Mouse (Mus musculus) hindbrain, embryonic 10.5 days (tissue): ENCODE results near the gene Cd82. TPM values are rescaled to one million over a fixed set of nuclear protein-coding genes. Genes with fewer than 3 reads are reported as not detected.

Experiments
- DNase-seq: peaks from one replicate; pipeline ENCODE4 v3.0.0-alpha.2; 2017; ENCODE audit warnings: low spot score
- H3K27ac ChIP-seq: fragments of 300-500 bp; sonication (generic); 2 replicates; pipeline ENCODE4 v1.5.1; 2016; ENCODE audit warnings: mild to moderate bottlenecking, moderate library complexity
- H3K27me3 ChIP-seq: fragments of 300-500 bp; sonication (generic); 2 replicates; pipeline ENCODE4 v1.6.1; 2016; ENCODE audit warnings: mild to moderate bottlenecking; ENCODE audit not compliant: poor library complexity, insufficient read depth, severe bottlenecking
- H3K36me3 ChIP-seq: fragments of 300-500 bp; sonication (generic); 2 replicates; pipeline ENCODE4 v1.6.1; 2016; ENCODE audit warnings: mild to moderate bottlenecking, moderate library complexity
- H3K4me1 ChIP-seq: fragments of 300-500 bp; sonication (generic); replicated peaks from 2 replicates; pipeline ENCODE4 v1.6.1; 2016; ENCODE audit warnings: mild to moderate bottlenecking
- H3K4me3 ChIP-seq: fragments of 300-500 bp; sonication (generic); 2 replicates; pipeline ENCODE4 v1.5.1; 2016; ENCODE audit warnings: mild to moderate bottlenecking, moderate library complexity
- H3K9me3 ChIP-seq: fragments of 300-500 bp; sonication (generic); 2 replicates; pipeline ENCODE4 v1.6.1; 2016; ENCODE audit warnings: mild to moderate bottlenecking, moderate library complexity
- WGBS: fragments of 180-500 bp; shearing (Covaris S2); methylation state at CpG from one replicate; pipeline ENCODE4 v1.1.7; 2016; 5-methylcytosine and 5-hydroxymethylcytosine counted together
- polyA plus RNA-seq: library from polyadenylated mRNA; unstranded; fragments of >200 nt; fragmentation: Nextera tagmentation; extraction: Ambion mirVana; gene quantifications from 2 replicates; pipeline ENCODE4 v1.2.1, GENCODE M21; 2016

The Cd82 gene
- polyA plus RNA-seq, 1 experiment from 2014 or later: 10.3 TPM

DNA sequence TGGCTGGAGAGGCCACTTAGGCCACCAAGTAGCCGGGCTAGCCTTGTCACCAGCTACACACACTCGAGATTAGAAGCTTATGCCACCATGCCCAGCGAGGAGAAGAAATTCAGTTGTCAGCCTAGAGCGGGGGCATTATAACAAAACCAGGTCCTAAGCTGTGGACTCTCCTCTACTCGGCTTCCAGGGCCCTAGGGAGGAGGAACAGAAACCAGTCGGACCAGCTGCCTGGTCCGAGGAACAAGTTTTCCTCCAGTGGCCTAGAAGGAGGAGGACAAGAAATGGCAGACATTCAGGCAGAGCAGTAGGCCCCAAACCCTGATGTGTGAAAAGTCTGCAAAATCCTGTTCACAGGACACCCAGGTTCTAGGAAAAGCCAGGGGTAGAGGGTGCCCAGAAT lies 12.2 kb downstream of the Cd82 start:
- DNase-seq: no peak
- Histone ChIP-seq H3K4me1 (peaks cover 60% of the 10 kb centered on the region), H3K36me3 (no peaks in the 10 kb centered on the region), H3K4me3 (no peak overlapping the region), H3K27ac (0 out of 2 replicates have a peak overlapping the region, but pooled peaks have one; percentile 31), H3K9me3 (no peaks in the 10 kb centered on the region), H3K27me3 (0 out of 2 replicates have a peak, but pooled peaks cover 3% of the 10 kb centered on the region)
- 76% methylated on average over 7 of the region's 7 CpGs for WGBS

DNA sequence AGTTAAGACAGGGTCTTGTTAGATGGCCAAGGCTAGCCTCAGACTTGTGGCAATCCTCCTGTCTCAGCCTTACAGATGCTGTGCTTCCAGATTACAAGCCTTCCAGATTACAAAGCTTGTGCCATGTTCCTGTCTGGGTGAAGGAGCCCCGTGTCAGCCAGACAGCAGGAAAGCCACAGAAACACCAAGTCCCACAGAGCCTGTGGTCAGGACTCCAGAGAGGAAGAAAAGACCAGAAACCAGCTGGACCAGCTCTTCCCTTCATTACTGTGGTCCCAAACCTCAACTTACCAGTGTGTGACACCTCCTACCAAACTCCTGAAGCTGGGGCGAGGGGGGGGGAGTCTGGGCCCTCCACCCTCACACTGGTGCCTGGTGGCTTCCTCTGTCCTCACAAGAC lies 13.3 kb downstream of the Cd82 start:
- WGBS: 78% methylated on average over 2 of the region's 2 CpGs
- Histone ChIP-seq H3K4me1 (peaks cover 60% of the 10 kb centered on the region), H3K27me3 (0 out of 2 replicates have a peak, but pooled peaks cover 3% of the 10 kb centered on the region), H3K9me3 (no peaks in the 10 kb centered on the region), H3K4me3 (no peak overlapping the region), H3K36me3 (no peaks in the 10 kb centered on the region), H3K27ac (peak overlapping the region; percentile 53)
- no peak for DNase-seq

DNA sequence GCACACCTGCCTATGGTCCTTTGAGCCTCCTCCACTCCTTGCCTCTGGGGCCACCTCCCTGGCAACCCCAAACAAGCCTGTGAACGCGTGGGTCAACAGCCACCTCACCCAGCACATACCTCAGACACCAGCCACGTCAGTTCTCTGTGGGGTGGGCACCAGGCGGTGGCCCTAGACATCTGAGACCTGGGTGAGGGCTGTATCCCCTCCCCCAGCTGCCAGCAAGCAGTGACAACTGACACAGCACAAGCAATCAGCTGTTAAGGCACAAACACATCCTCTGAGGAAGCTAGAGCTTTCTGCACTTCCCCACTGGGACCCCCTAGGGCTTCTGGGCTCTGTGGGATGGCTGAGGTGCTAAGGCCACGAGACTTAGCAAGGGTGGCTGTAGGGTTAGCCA lies 14.2 kb downstream of the Cd82 start:
- H3K4me3 ChIP-seq: no peak overlapping the region
- H3K9me3 ChIP-seq: no peaks in the 10 kb centered on the region
- peak overlapping the region; percentile 53; the same call in 1 of the 2 replicates for H3K27ac ChIP-seq
- no peak for DNase-seq
- 52% methylated on average over 5 of the region's 5 CpGs for WGBS
- H3K27me3 ChIP-seq: 0 out of 2 replicates have a peak, but pooled peaks cover 3% of the 10 kb centered on the region
- H3K36me3 ChIP-seq: no peaks in the 10 kb centered on the region
- peaks cover 60% of the 10 kb centered on the region for H3K4me1 ChIP-seq

DNA sequence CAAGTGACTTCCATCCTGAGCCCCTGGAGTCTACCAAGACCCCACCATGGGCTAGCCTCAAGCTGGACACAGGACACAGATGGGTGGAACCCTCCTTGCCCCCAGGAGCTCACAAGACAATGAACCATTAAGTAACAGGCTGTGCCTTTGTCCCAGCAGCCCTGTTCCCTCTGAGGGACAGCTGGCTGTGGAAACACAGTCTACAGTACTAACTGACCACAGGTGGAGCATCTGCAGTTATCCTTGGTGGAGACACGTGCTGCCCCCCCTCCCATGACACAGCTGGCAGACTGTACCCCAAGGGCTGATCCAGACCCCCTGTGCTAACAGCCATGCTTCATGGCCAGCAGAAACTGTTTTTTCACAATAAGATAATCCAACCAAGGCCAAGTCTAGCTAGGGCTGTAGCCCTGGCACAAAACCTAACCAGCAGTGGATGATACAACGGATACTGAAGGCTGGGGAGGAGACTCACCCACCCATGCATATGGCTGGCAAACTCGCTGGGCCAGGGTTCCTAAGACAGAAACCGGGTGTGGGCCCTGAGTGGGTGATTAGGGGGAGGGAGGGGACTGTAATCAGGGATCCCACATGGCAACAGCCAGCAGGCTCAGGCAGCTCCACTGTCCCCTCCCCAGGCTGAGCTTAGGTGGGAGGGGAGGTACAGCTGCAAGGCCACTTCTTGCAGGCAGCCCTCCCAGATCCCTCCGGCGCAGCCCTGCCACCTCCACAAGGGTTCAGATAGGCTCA lies 15.3 kb downstream of the Cd82 start:
- WGBS: 77% methylated on average over 6 of the region's 6 CpGs
- 0 out of 2 replicates have a peak, but pooled peaks cover 3% of the 10 kb centered on the region for H3K27me3 ChIP-seq
- no peaks in the 10 kb centered on the region for H3K36me3 ChIP-seq
- DNase-seq: no peak
- H3K27ac ChIP-seq: peak overlapping the region; percentile 75
- H3K9me3 ChIP-seq: no peaks in the 10 kb centered on the region
- no peak overlapping the region for H3K4me3 ChIP-seq
- peaks cover 70% of the 10 kb centered on the region for H3K4me1 ChIP-seq

DNA sequence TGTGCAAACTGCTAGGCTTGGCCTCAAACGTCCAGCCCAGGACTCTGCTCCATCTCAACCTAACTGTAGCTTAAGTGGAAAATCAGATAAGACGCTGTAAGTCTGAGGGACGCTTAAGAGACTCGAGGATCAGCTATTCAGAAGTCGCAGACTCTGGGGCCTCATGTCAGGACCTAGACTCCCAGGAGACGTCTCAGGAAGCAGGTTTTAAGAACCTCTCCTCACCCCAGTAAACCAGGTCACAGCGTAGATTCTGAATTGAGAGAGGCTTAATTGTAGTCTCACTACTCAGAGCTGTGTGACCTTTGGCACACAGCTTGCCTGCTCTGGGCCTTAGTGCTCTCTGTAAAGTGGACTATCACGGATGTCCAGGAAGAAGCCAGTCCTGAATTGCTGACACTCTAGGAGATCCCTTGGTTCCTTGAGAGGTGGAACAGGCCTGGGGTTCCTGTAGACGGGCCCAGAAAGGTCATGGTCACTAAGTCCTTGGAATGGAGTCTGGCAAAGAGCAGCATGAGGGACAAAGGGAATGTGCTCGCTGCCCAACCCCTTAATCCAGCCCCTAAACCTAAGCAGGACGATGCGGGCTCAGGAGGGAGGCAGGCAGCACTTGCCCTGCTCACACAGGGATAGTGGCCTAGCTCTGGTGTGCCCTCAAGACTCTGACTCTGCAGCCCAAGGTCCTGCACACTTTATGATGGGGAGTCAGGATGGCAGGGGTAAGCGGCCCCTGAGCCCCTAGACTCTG lies 16.2 kb downstream of the Cd82 start:
- Histone ChIP-seq H3K9me3 (no peaks in the 10 kb centered on the region), H3K27ac (peak overlapping the region; percentile 75), H3K36me3 (no peaks in the 10 kb centered on the region), H3K4me1 (peaks cover 65% of the 10 kb centered on the region), H3K27me3 (0 out of 2 replicates have a peak, but pooled peaks cover 3% of the 10 kb centered on the region), H3K4me3 (no peak overlapping the region)
- no peak for DNase-seq
- 58% methylated on average over 13 of the region's 13 CpGs for WGBS

DNA sequence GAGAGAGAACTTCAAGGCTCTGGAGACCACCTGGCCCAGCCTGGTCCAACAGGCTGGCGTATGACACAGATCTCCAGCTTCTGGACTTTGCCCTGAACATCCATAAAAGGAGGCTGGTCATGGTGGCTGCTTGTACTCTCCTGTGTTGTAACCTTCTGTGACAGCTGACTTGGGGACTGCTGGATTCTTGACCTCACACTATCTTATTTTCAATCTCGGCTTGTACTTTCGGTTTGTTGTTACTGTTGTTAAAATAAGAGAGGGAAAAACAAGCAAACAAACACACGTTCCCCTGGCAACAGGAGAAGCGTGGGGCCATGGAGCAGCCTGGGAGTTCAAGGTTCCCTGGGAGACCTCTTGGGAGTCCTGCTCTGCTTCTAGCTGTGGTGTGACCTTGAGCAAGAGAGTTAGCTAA lies 17.7 kb downstream of the Cd82 start:
- H3K9me3 ChIP-seq: no peaks in the 10 kb centered on the region
- 83% methylated on average over 5 of the region's 5 CpGs for WGBS

DNA sequence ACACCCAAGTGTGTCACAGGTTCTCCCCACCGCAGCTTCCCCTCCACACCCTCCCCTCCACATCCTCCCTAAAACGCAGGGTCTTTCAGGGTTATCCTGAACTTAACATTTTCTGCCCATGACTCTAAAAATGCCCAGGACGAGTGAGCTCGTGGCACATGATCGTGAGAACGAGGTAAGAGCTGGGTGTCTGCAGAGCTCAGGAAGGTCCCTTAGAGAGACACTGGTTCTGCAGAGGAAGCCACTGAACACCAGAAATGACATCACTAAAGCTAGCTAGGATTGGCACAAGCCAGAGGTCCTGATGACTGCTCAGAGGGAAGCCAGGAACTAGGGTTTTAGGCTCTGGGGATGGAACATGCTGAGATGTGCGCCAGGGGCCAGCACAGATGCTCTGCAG lies 18.7 kb downstream of the Cd82 start:
- no peak for DNase-seq
- 84% methylated on average over 7 of the region's 7 CpGs for WGBS
- Histone ChIP-seq H3K36me3 (no peaks in the 10 kb centered on the region), H3K4me3 (no peak overlapping the region), H3K27me3 (0 out of 2 replicates have a peak, but pooled peaks cover 3% of the 10 kb centered on the region), H3K9me3 (no peaks in the 10 kb centered on the region), H3K27ac (no peak overlapping the region), H3K4me1 (peaks cover 66% of the 10 kb centered on the region)

More for the DNA sequence above, 17.7 kb downstream of the Cd82 start:
- DNase-seq: no peak
- Histone ChIP-seq H3K36me3 (no peaks in the 10 kb centered on the region), H3K4me1 (peaks cover 63% of the 10 kb centered on the region), H3K27ac (no peak overlapping the region), H3K4me3 (no peak overlapping the region), H3K27me3 (0 out of 2 replicates have a peak, but pooled peaks cover 3% of the 10 kb centered on the region)

DNA sequence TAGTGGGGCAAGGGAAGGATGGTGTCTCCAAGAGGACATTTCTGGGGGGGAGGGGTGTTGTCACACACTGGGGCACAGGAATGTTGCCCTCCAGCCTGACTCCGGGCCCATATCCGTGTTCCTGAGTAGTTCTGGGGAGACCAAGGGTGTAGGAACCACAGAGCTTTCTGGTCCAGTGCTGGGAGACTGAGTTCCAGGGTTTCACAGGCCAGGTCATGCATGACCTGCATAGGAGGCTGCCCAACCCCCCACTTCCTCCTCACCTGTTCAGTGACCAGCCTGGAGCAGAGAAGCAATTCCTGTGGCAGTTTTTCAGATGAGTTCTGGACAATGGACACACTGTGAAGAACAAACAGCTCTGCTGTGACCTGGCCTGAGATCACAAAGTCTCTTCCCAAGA lies 19.8 kb downstream of the Cd82 start:
- no peak for DNase-seq
- no peaks in the 10 kb centered on the region; the same call in 1 of the 2 replicates for H3K27me3 ChIP-seq
- 86% methylated on average over 2 of the region's 2 CpGs for WGBS
- H3K9me3 ChIP-seq: no peaks in the 10 kb centered on the region
- H3K36me3 ChIP-seq: no peaks in the 10 kb centered on the region
- H3K27ac ChIP-seq: no peak overlapping the region
- no peak overlapping the region for H3K4me3 ChIP-seq
- H3K4me1 ChIP-seq: peaks cover 67% of the 10 kb centered on the region

DNA sequence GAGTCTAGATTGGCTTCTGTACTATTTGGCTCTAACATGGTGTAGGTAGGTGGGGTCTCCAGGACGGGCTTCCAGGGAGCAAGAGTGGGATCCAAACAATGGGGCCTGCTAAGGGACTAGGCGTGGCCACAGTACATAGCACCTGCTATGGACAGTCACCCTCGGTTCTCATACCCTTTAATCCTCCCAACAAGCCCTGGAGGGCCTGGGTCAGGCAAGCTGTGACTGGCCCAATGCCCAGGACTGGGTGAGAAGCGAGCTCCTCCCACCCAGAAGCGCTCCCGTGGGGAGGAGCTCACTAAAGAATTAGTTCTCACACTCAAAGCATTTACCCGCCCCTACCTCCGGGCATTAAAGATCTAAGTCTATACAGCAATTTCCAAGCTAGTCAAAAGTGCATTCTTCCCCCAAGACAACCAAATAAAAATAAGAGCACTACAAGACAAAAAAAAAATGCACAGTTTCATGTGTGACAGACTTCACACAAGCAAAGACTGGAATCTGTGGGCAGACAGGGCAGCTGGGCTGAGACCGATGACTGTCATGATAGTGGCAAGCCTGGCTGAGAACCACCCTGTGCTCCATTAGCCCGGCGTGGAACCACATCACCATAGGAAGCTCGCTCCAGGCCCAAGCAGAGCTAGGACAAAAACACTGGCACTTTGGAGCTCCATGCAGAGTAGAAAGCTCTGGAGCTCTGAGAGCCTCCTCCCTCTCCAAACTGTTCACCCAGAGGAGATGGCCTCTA lies 23.0 kb downstream of the Cd82 start:
- WGBS: 73% methylated on average over 12 of the region's 12 CpGs
- DNase-seq: no peak
- peaks cover 56% of the 10 kb centered on the region for H3K4me1 ChIP-seq
- H3K36me3 ChIP-seq: no peaks in the 10 kb centered on the region
- peak overlapping the region; percentile 57; the same call in 1 of the 2 replicates for H3K27ac ChIP-seq
- no peak overlapping the region for H3K4me3 ChIP-seq
- no peaks in the 10 kb centered on the region; the same call in none of the 2 replicates for H3K27me3 ChIP-seq
- no peaks in the 10 kb centered on the region for H3K9me3 ChIP-seq

DNA sequence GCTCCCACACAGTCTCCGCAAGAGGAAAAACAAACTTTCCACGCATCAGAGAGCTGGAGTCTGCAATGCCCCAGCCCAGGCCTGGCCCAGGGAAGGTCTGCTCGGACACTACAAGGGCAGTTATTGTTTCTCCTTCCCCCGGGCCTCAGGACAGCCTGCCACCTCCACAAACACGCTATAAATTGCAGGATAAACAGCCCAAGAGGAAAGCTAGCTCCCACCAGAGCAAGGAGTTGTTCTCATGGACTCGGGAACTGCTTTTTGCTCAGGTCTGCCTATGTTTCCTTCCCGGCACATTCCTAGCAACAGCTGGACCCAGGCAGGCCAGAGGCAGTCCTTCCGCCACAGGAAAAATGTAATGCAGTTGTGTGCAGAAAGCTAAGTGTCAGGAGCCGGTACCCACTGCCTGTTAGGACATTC lies 23.6 kb downstream of the Cd82 start:
- WGBS: 49% methylated on average over 9 of the region's 9 CpGs
- peaks cover 55% of the 10 kb centered on the region for H3K4me1 ChIP-seq
- DNase-seq: no peak
- H3K36me3 ChIP-seq: no peaks in the 10 kb centered on the region
- no peaks in the 10 kb centered on the region for H3K9me3 ChIP-seq
- no peak overlapping the region for H3K4me3 ChIP-seq
- no peaks in the 10 kb centered on the region; the same call in none of the 2 replicates for H3K27me3 ChIP-seq
- peak overlapping the region; percentile 57 for H3K27ac ChIP-seq

DNA sequence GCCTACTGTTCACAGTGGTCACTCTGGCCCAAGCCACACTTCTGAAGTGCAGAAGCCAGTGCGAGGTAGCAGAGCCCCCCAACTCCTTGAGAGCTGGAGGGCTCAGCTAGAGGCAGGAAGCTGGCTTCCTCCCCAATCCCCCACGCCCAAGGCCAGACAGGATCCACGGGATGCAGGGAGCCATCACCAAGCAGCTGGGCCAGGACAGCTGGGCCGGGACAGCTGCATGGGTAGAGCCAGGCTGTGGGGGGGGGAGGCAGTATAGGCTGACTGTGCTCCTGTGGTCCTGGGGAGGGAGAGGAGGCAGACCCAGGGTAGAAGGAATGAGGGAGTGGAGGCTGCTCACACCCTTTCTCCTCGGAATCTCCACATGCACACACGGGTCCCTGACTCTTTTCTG lies 24.6 kb downstream of the Cd82 start:
- Histone ChIP-seq H3K36me3 (no peaks in the 10 kb centered on the region), H3K4me1 (peaks cover 55% of the 10 kb centered on the region), H3K27me3 (no peaks in the 10 kb centered on the region; the same call in none of the 2 replicates), H3K4me3 (no peak overlapping the region), H3K9me3 (no peaks in the 10 kb centered on the region), H3K27ac (peak overlapping the region; percentile 31; the same call in 1 of the 2 replicates)
- WGBS: 71% methylated on average over 6 of the region's 6 CpGs
- DNase-seq: no peak

DNA sequence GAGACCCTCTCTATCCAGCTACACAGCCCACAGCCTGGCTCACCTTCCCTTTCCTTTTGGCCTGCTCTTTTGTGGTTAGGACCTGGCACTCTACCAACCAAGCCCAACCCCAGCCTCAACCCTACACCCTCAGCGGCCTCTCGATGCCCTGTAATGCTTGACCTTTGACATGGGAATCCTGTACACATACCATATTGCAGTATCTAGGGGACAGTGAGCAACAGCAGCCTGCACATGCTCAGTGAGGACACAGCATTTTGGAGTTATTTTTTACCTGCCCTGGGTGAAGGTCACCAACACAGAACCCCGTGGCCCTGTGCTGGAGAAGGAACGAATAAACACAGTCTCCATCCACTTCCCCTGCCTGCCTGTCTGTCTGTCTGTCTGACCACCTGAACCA lies 27.4 kb downstream of the Cd82 start:
- Histone ChIP-seq H3K9me3 (no peaks in the 10 kb centered on the region), H3K27ac (no peak overlapping the region), H3K27me3 (no peaks in the 10 kb centered on the region; the same call in none of the 2 replicates), H3K4me3 (no peak overlapping the region), H3K36me3 (no peaks in the 10 kb centered on the region), H3K4me1 (peaks cover 62% of the 10 kb centered on the region)
- 80% methylated on average over 4 of the region's 4 CpGs for WGBS
- DNase-seq: no peak
